9 mouse cellular contexts compared by ENCODE assay signal in genomic region chr11:17464875-17465274, GRCm38 (mm10).
A peak's percentile ranks its signal among the peaks of the same experiment; 100 is the strongest.
DNase-seq lines count a peak whose midpoint lies in the region; ATAC-seq and TF ChIP-seq lines count a peak whose summit lies in the region.
"Had no signal": no experiment of that assay in that cellular context is flagged by ENCODE, and none has a peak within 500 bp of the region (broad histone marks: within the 10 kb centered on the region; RNA-seq: fewer than 3 reads in every experiment).

No protein-coding gene starts in this region.

- no peaks in the 10 kb centered on the region for H3K36me3 ChIP-seq in heart, embryonic 11.5 days (ENCODE audit: control insufficient read depth, insufficient read depth, low read length)
- no peaks in the 10 kb centered on the region for H3K36me3 ChIP-seq in testis, adult 2 months (ENCODE audit: control insufficient read depth, insufficient read depth, low read length)
- no peaks in the 10 kb centered on the region for H3K36me3 ChIP-seq in hindbrain, postnatal 0 days (ENCODE audit: insufficient read depth, low read length)
- no peaks in the 10 kb centered on the region for H3K36me3 ChIP-seq in neural tube, embryonic 15.5 days

- H3K4me1 ChIP-seq in heart, embryonic 11.5 days (ENCODE audit: control insufficient read depth, insufficient read depth, low read length): no peaks in the 10 kb centered on the region
- H3K4me1 ChIP-seq in testis, adult 2 months (ENCODE audit: control insufficient read depth, insufficient read depth, low read length): peaks cover 2% of the 10 kb centered on the region; the same call in 1 of the 2 replicates
- H3K4me1 ChIP-seq in hindbrain, postnatal 0 days (ENCODE audit: insufficient read depth, low read length): 0 out of 2 replicates have a peak, but pooled peaks cover 6% of the 10 kb centered on the region
- H3K4me1 ChIP-seq in neural tube, embryonic 15.5 days: peaks cover 12% of the 10 kb centered on the region

- H3K27me3 ChIP-seq in heart, embryonic 11.5 days (ENCODE audit: control insufficient read depth, insufficient read depth, low read length): no peaks in the 10 kb centered on the region
- no peaks in the 10 kb centered on the region for H3K27me3 ChIP-seq in testis, adult 2 months (ENCODE audit: control insufficient read depth, insufficient read depth, low read length)
- H3K27me3 ChIP-seq in hindbrain, postnatal 0 days (ENCODE audit: insufficient read depth, low read length): no peaks in the 10 kb centered on the region
- H3K27me3 ChIP-seq in neural tube, embryonic 15.5 days (replicated peaks): no peaks in the 10 kb centered on the region
- H3K27me3 ChIP-seq: megakaryocyte, embryonic 14.5 days had no signal

- H3K27ac ChIP-seq in heart, embryonic 11.5 days (ENCODE audit: low read depth, low read length): no peak overlapping the region
- H3K27ac ChIP-seq in testis, adult 2 months (ENCODE audit: control insufficient read depth, insufficient read depth, low read depth, low read length): no peak overlapping the region
- no peak overlapping the region for H3K27ac ChIP-seq in hindbrain, postnatal 0 days
- no peak overlapping the region for H3K27ac ChIP-seq in neural tube, embryonic 15.5 days (replicated peaks)

- no peaks in the 10 kb centered on the region for H3K9me3 ChIP-seq in heart, embryonic 11.5 days (replicated peaks; ENCODE audit: control insufficient read depth, low read length)
- H3K9me3 ChIP-seq in hindbrain, postnatal 0 days (ENCODE audit: low read length): no peaks in the 10 kb centered on the region
- H3K9me3 ChIP-seq in neural tube, embryonic 15.5 days (replicated peaks): no peaks in the 10 kb centered on the region
- H3K9me3 ChIP-seq: megakaryocyte, embryonic 14.5 days had no signal

- TF ChIP-seq CTCF in testis, adult 2 months (IDR thresholded peaks at IDR 0.05; ENCODE audit: control insufficient read depth, insufficient read depth, insufficient replicate concordance, low read depth, low read length): peak; percentile 45; the same call in 1 of the 2 replicates
- peak; percentile 90 for TF ChIP-seq CTCF in hindbrain, postnatal 0 days (IDR thresholded peaks at IDR 0.05; ENCODE audit: low read depth)

- peak; percentile 66 for DNase-seq in heart, adult 11 months
- no peak for DNase-seq in testis, postnatal 14 days (ENCODE audit: low spot score)
- DNase-seq in hindbrain, postnatal 0 days (ENCODE audit: low spot score): peak; percentile 81
- no peak for DNase-seq in MN1 (ENCODE audit: low spot score)
- no peak for DNase-seq in left cerebral cortex, postnatal 25 days (ENCODE audit: low spot score in 2 of 2)

- no peak overlapping the region for H3K4me3 ChIP-seq in heart, embryonic 11.5 days (ENCODE audit: low read depth, low read length)
- H3K4me3 ChIP-seq in testis, adult 2 months (ENCODE audit: control insufficient read depth, low read depth, low read length): no peak overlapping the region
- no peak overlapping the region for H3K4me3 ChIP-seq in hindbrain, postnatal 0 days (ENCODE audit: low read length)
- no peak overlapping the region for H3K4me3 ChIP-seq in neural tube, embryonic 15.5 days (replicated peaks)
- H3K4me3 ChIP-seq: megakaryocyte, embryonic 14.5 days had no signal

- no peak for TF ChIP-seq POLR2A in testis, adult 2 months (IDR thresholded peaks at IDR 0.05; ENCODE audit: control insufficient read depth, low read depth, low read length)

- no peak overlapping the region for H3K9ac ChIP-seq in heart, embryonic 11.5 days (ENCODE audit: low read depth, low read length)
- no peak overlapping the region for H3K9ac ChIP-seq in hindbrain, postnatal 0 days (replicated peaks; ENCODE audit: low read length)
- no peak overlapping the region for H3K9ac ChIP-seq in neural tube, embryonic 15.5 days (replicated peaks)

- ATAC-seq in heart, embryonic 11.5 days (replicated peaks; ENCODE audit: insufficient number of reproducible peaks, low FRiP score, low TSS enrichment): no peak
- peak; percentile 81 for ATAC-seq in hindbrain, postnatal 0 days
- ATAC-seq in neural tube, embryonic 15.5 days (ENCODE audit: low FRiP score): peak; percentile 92

- intact Hi-C loops in left cerebral cortex, postnatal 25 days (cut with DNase I): no loop called here

- no peak overlapping the region for H3K4me2 ChIP-seq in heart, embryonic 11.5 days
- no peak overlapping the region for H3K4me2 ChIP-seq in hindbrain, postnatal 0 days (ENCODE audit: low read depth, low read length)
- H3K4me2 ChIP-seq in neural tube, embryonic 15.5 days: no peak overlapping the region

- WGBS in heart, embryonic 11.5 days (ENCODE audit: insufficient replicate concordance): 49% methylated on average over 2 of the region's 2 CpGs
- 23% methylated on average over 2 of the region's 2 CpGs for WGBS in hindbrain, postnatal 0 days
- whole genome bisulfite sequencing in neural tube, embryonic 15.5 days: 29% methylated on average over 2 of the region's 2 CpGs

Comparison
In these comparisons a context has a peak if more than half of its experiments do, and no peak if none do; other contexts are left out.
1. DNase-seq: peak in heart, adult 11 months (single experiment) and hindbrain, postnatal 0 days (single experiment); none in testis, postnatal 14 days (single experiment), MN1 (single experiment) and left cerebral cortex, postnatal 25 days (0 of 2).